Mouse (Mus musculus) hematopoietic stem cell, adult 5-6 weeks (primary cell): ENCODE results near the gene Inhbe. TPM values are rescaled to one million over a fixed set of nuclear protein-coding genes. Genes with fewer than 3 reads are reported as not detected.

Source experiments
- ATAC-seq, 2 experiments: fragments of 125-278 bp in 1 of 2; replicated peaks in 1 of 2; 2 replicates each; pipeline ENCODE4 v1.8.0; 2016 to 2017; ENCODE audit warnings: inconsistent platforms in 2 of 2, mild to moderate bottlenecking in 2 of 2, moderate number of reproducible peaks in 2 of 2, low read depth in 1 of 2, moderate TSS enrichment in 1 of 2; ENCODE audit not compliant: low FRiP score in 2 of 2, poor library complexity in 2 of 2, severe bottlenecking in 2 of 2, insufficient read depth in 1 of 2, low TSS enrichment in 1 of 2
- total RNA-seq: library from RNA; stranded (forward); fragments of 172-1452, 232-1000 nt; gene quantifications from 2 replicates; pipeline ENCODE4 v1.2.3, GENCODE M21; 2017

The Inhbe gene
- total RNA-seq, 1 experiment from 2014 or later: not detected

GRCm38 (mm10) chr10:127351285-127351595 lies 3.0 kb downstream of the Inhbe start:
- ATAC-seq: no peak

GRCm38 (mm10) chr10:127350594-127351284 lies 3.5 kb downstream of the Inhbe start:
- peak; percentile 84 to 87 for ATAC-seq

GRCm38 (mm10) chr10:127349810-127350209 lies 4.4 kb downstream of the Inhbe start:
- ATAC-seq: no peak

- no peak for ATAC-seq
Measured at GRCm38 (mm10) chr10:127348957-127349356, 5.3 kb downstream of the Inhbe start.

GRCm38 (mm10) chr10:127346173-127346572 lies 8.0 kb downstream of the Inhbe start:
- ATAC-seq: no peak

- ATAC-seq: no peak
Measured at GRCm38 (mm10) chr10:127343029-127343428, 11.2 kb downstream of the Inhbe start.

- ATAC-seq: peak; percentile 54 to 63; a peak in 3 of 4 replicates
Measured at GRCm38 (mm10) chr10:127341891-127342639, 12.1 kb downstream of the Inhbe start, which contains the start of gene Gli1. TSS of gene Gli1 (minus strand) at chr10:127341974.

- no peak for ATAC-seq
Measured at GRCm38 (mm10) chr10:127341360-127341690, 12.9 kb downstream of the Inhbe start.

GRCm38 (mm10) chr10:127340577-127341359 lies 13.4 kb downstream of the Inhbe start:
- ATAC-seq: no peak

GRCm38 (mm10) chr10:127339683-127340576 lies 14.3 kb downstream of the Inhbe start:
- ATAC-seq: no peak

GRCm38 (mm10) chr10:127338930-127339682 lies 15.1 kb downstream of the Inhbe start:
- peak; percentile 84 to 89 for ATAC-seq

GRCm38 (mm10) chr10:127337536-127338099 lies 16.6 kb downstream of the Inhbe start:
- ATAC-seq: no peak

GRCm38 (mm10) chr10:127336952-127337351 lies 17.3 kb downstream of the Inhbe start:
- ATAC-seq: no peak

- ATAC-seq: no peak
Measured at GRCm38 (mm10) chr10:127335271-127335670, 18.9 kb downstream of the Inhbe start.

- ATAC-seq: no peak
Measured at GRCm38 (mm10) chr10:127333152-127333551, 21.1 kb downstream of the Inhbe start.

- 0 out of 4 replicates have a peak, but pooled peaks of 1 of the 2 experiments have one; percentile 27 for ATAC-seq
Measured at GRCm38 (mm10) chr10:127332211-127332874, 21.9 kb downstream of the Inhbe start.
